Comparison of ENCODE assay signal across 7 mouse cellular contexts in the genomic region with DNA sequence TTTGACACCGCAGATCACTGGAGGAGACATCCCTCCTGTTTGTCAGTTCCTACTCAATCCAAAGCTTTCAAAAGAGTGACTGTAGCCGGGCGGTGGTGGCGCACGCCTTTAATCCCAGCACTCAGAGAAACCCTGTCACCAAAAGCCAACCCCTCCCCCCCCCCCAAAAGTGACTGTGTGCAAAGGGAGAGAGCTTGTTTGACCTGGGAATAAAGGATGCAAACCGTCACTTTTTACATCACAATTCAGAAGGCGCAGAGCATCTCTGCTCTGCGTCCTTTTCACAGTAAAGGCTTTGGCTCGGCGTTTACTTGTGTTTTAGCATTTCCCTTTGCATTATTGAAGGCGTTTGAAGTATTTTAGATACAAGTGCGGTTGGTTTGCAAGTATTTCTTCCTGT. TPM values are rescaled to one million over a fixed set of nuclear protein-coding genes. Genes with fewer than 3 reads are reported as not detected.
DNase-seq lines count a peak whose midpoint lies in the region; ATAC-seq and TF ChIP-seq lines count a peak whose summit lies in the region.

No protein-coding gene starts in this region.

- H3K4me1 ChIP-seq in lung, embryonic 14.5 days (ENCODE audit: insufficient read depth): no peaks in the 10 kb centered on the region
- peaks cover 19% of the 10 kb centered on the region for H3K4me1 ChIP-seq in forebrain, embryonic 12.5 days
- peaks cover 5% of the 10 kb centered on the region; the same call in 1 of the 2 replicates for H3K4me1 ChIP-seq in limb, embryonic 14.5 days (ENCODE audit: control insufficient read depth, insufficient read depth, low read length)
- H3K4me1 ChIP-seq in stomach, embryonic 14.5 days (ENCODE audit: control insufficient read depth, insufficient read depth, low read length): peaks cover 17% of the 10 kb centered on the region

- ATAC-seq in lung, embryonic 14.5 days (ENCODE audit: insufficient read depth): no peak
- no peak for ATAC-seq in forebrain, embryonic 12.5 days (ENCODE audit: low FRiP score)
- no peak for ATAC-seq in limb, embryonic 14.5 days (ENCODE audit: low FRiP score, low read depth)
- no peak for ATAC-seq in stomach, embryonic 14.5 days (ENCODE audit: insufficient number of reproducible peaks, insufficient read depth, low FRiP score, low read depth)

- DNase-seq in lung, embryonic 14.5 days: no peak
- no peak for DNase-seq in lung, postnatal 25 days (ENCODE audit: low spot score)
- no peak for DNase-seq in limb, embryonic 14.5 days (ENCODE audit: low spot score)
- DNase-seq in spleen, adult 18-20 months: no peak
- no peak for DNase-seq in left cerebral cortex, adult 11 months (ENCODE audit: low spot score)

- TF ChIP-seq POLR2A in limb, embryonic 14.5 days (IDR thresholded peaks at IDR 0.05; ENCODE audit: borderline replicate concordance, extremely low read depth, insufficient read depth, insufficient read length): no peak

- TF ChIP-seq CTCF in lung, embryonic 14.5 days (IDR thresholded peaks at IDR 0.05; ENCODE audit: low read depth): no peak

- H3K9ac ChIP-seq in lung, embryonic 14.5 days: peak overlapping the region; percentile 52
- H3K9ac ChIP-seq in forebrain, embryonic 12.5 days: peak overlapping the region; percentile 47
- peak overlapping the region; percentile 52 for H3K9ac ChIP-seq in limb, embryonic 14.5 days (ENCODE audit: low read depth, low read length, severe bottlenecking)
- H3K9ac ChIP-seq in stomach, embryonic 14.5 days (replicated peaks; ENCODE audit: low read depth, low read length): 0 out of 2 replicates have a peak overlapping the region, but pooled peaks have one; percentile 25

- no peak overlapping the region for H3K27ac ChIP-seq in lung, embryonic 14.5 days (ENCODE audit: low read depth)
- no peak overlapping the region for H3K27ac ChIP-seq in forebrain, embryonic 12.5 days
- H3K27ac ChIP-seq in limb, embryonic 14.5 days (replicated peaks; ENCODE audit: low read depth, low read length): no peak overlapping the region
- H3K27ac ChIP-seq in stomach, embryonic 14.5 days (ENCODE audit: low read length): no peak overlapping the region

- H3K27me3 ChIP-seq in lung, embryonic 14.5 days (ENCODE audit: insufficient read depth, low read length): no peaks in the 10 kb centered on the region
- H3K27me3 ChIP-seq in forebrain, embryonic 12.5 days: peaks cover 17% of the 10 kb centered on the region
- H3K27me3 ChIP-seq in limb, embryonic 14.5 days (ENCODE audit: control insufficient read depth, insufficient read depth, low read length): no peaks in the 10 kb centered on the region
- no peaks in the 10 kb centered on the region for H3K27me3 ChIP-seq in stomach, embryonic 14.5 days (ENCODE audit: control insufficient read depth, insufficient read depth, low read length)

- H3K9me3 ChIP-seq in lung, embryonic 14.5 days (ENCODE audit: low read depth, low read length): no peaks in the 10 kb centered on the region
- H3K9me3 ChIP-seq in forebrain, embryonic 12.5 days: no peaks in the 10 kb centered on the region
- H3K9me3 ChIP-seq in limb, embryonic 14.5 days (ENCODE audit: control insufficient read depth, low read length): no peaks in the 10 kb centered on the region
- no peaks in the 10 kb centered on the region for H3K9me3 ChIP-seq in stomach, embryonic 14.5 days (ENCODE audit: control insufficient read depth, low read depth, low read length)

- peak overlapping the region; percentile 29 for H3K4me3 ChIP-seq in lung, embryonic 14.5 days (ENCODE audit: low read depth, low read length)
- H3K4me3 ChIP-seq in forebrain, embryonic 12.5 days (replicated peaks): peak overlapping the region; percentile 35
- H3K4me3 ChIP-seq in limb, embryonic 14.5 days (replicated peaks; ENCODE audit: low read length): peak overlapping the region; percentile 35
- H3K4me3 ChIP-seq in stomach, embryonic 14.5 days (ENCODE audit: low read depth, low read length): peak overlapping the region; percentile 33

- 8% methylated on average over 12 of the region's 12 CpGs for WGBS in lung, embryonic 14.5 days
- WGBS in forebrain, embryonic 12.5 days: under 1% methylated on average over 12 of the region's 12 CpGs
- WGBS in limb, embryonic 14.5 days: 11% methylated on average over 12 of the region's 12 CpGs
- 8% methylated on average over 12 of the region's 12 CpGs for WGBS in stomach, embryonic 14.5 days

- peak overlapping the region; percentile 62 for H3K4me2 ChIP-seq in lung, embryonic 14.5 days
- peak overlapping the region; percentile 57 for H3K4me2 ChIP-seq in forebrain, embryonic 12.5 days
- peak overlapping the region; percentile 63 for H3K4me2 ChIP-seq in limb, embryonic 14.5 days (replicated peaks; ENCODE audit: low read depth, low read length, severe bottlenecking)
- H3K4me2 ChIP-seq in stomach, embryonic 14.5 days (replicated peaks; ENCODE audit: low read depth, low read length): peak overlapping the region; percentile 63

- no peaks in the 10 kb centered on the region for H3K36me3 ChIP-seq in lung, embryonic 14.5 days (ENCODE audit: insufficient read depth)
- H3K36me3 ChIP-seq in forebrain, embryonic 12.5 days (replicated peaks): no peaks in the 10 kb centered on the region
- H3K36me3 ChIP-seq in limb, embryonic 14.5 days (ENCODE audit: control insufficient read depth, insufficient read depth, low read length): no peaks in the 10 kb centered on the region
- H3K36me3 ChIP-seq in stomach, embryonic 14.5 days (ENCODE audit: control insufficient read depth, insufficient read depth, low read length): no peaks in the 10 kb centered on the region

RNA-seq across cellular contexts. Expression of a gene that starts 7.6 kb away (rescaled TPM):
- 194 and 206 TPM in 2 replicates for polyA plus RNA-seq in lung, embryonic 14.5 days (2014; fragmentation: Nextera tagmentation; extraction: Ambion mirVana)
- 221 and 223 TPM in 2 replicates for polyA plus RNA-seq in forebrain, embryonic 12.5 days (2016; fragmentation: Nextera tagmentation; extraction: Ambion mirVana)
- 640 and 683 TPM in 2 replicates for polyA plus RNA-seq in limb, embryonic 14.5 days (2012; rRNA removed)
- 260 and 283 TPM in 2 replicates for polyA plus RNA-seq in limb, embryonic 14.5 days (2014; fragmentation: Nextera tagmentation; extraction: Ambion mirVana)
- polyA plus RNA-seq in stomach, embryonic 14.5 days (2014; fragmentation: Nextera tagmentation; extraction: Ambion mirVana): 270 and 285 TPM in 2 replicates

RNA-seq across cellular contexts. Expression of a gene that starts 27.9 kb away (rescaled TPM):
- polyA plus RNA-seq in lung, embryonic 14.5 days (2014; fragmentation: Nextera tagmentation; extraction: Ambion mirVana): 144 and 148 TPM in 2 replicates
- polyA plus RNA-seq in forebrain, embryonic 12.5 days (2016; fragmentation: Nextera tagmentation; extraction: Ambion mirVana): 181 and 190 TPM in 2 replicates
- polyA plus RNA-seq in limb, embryonic 14.5 days (2012; rRNA removed): 9.0 and 12.1 TPM in 2 replicates
- polyA plus RNA-seq in limb, embryonic 14.5 days (2014; fragmentation: Nextera tagmentation; extraction: Ambion mirVana): 90.1 and 91.4 TPM in 2 replicates
- polyA plus RNA-seq in stomach, embryonic 14.5 days (2014; fragmentation: Nextera tagmentation; extraction: Ambion mirVana): 112 and 121 TPM in 2 replicates

RNA-seq across cellular contexts. Expression of a gene that starts 42.0 kb away (rescaled TPM):
- 0.22 and 0.32 TPM in 2 replicates for polyA plus RNA-seq in lung, embryonic 14.5 days (2014; fragmentation: Nextera tagmentation; extraction: Ambion mirVana)
- not detected in 2 replicates for polyA plus RNA-seq in forebrain, embryonic 12.5 days (2016; fragmentation: Nextera tagmentation; extraction: Ambion mirVana)
- 0.23 and 0.60 TPM in 2 replicates for polyA plus RNA-seq in limb, embryonic 14.5 days (2012; rRNA removed)
- polyA plus RNA-seq in limb, embryonic 14.5 days (2014; fragmentation: Nextera tagmentation; extraction: Ambion mirVana): 0.14 TPM in 1 of 2 replicates, not detected in the other
- polyA plus RNA-seq in stomach, embryonic 14.5 days (2014; fragmentation: Nextera tagmentation; extraction: Ambion mirVana): 0.13 and 0.59 TPM in 2 replicates

RNA-seq across cellular contexts. Expression of a gene that starts 46.7 kb away (rescaled TPM):
- polyA plus RNA-seq in lung, embryonic 14.5 days (2014; fragmentation: Nextera tagmentation; extraction: Ambion mirVana): not detected in 2 replicates
- polyA plus RNA-seq in forebrain, embryonic 12.5 days (2016; fragmentation: Nextera tagmentation; extraction: Ambion mirVana): not detected in 2 replicates
- 0.29 and 0.38 TPM in 2 replicates for polyA plus RNA-seq in limb, embryonic 14.5 days (2012; rRNA removed)
- polyA plus RNA-seq in limb, embryonic 14.5 days (2014; fragmentation: Nextera tagmentation; extraction: Ambion mirVana): 0.26 TPM in 1 of 2 replicates, not detected in the other
- polyA plus RNA-seq in stomach, embryonic 14.5 days (2014; fragmentation: Nextera tagmentation; extraction: Ambion mirVana): not detected in 2 replicates
